Comparison of ENCODE assay signal across 23 mouse cellular contexts in genomic region chr8:94654994-94655393, GRCm38 (mm10). TPM values are rescaled to one million over a fixed set of nuclear protein-coding genes. Genes with fewer than 3 reads are reported as not detected.
DNase-seq lines count a peak whose midpoint lies in the region; ATAC-seq and TF ChIP-seq lines count a peak whose summit lies in the region.
"Had no signal": no experiment of that assay in that cellular context is flagged by ENCODE, and none has a peak within 500 bp of the region (broad histone marks: within the 10 kb centered on the region; RNA-seq: fewer than 3 reads in every experiment).

No protein-coding gene starts in this region.

- H3K9me3 ChIP-seq in liver, embryonic 14.5 days (ENCODE audit: control insufficient read depth, low read length), result no peaks in the 10 kb centered on the region
- no peaks in the 10 kb centered on the region for H3K9me3 ChIP-seq in hindbrain, embryonic 16.5 days (ENCODE audit: control insufficient read depth, low read length)
- H3K9me3 ChIP-seq: embryonic facial prominence, embryonic 15.5 days; forebrain, embryonic 13.5 days; heart, embryonic 15.5 days; hindbrain, embryonic 13.5 days; intestine, embryonic 15.5 days had no signal

- peaks cover 4 to 7% of the 10 kb centered on the region in 2 experiments; a peak in 3 of 4 replicates for H3K4me1 ChIP-seq in liver, embryonic 14.5 days (replicated peaks; ENCODE audit: control insufficient read depth in 2 of 2, insufficient read depth in 2 of 2, low read length in 1 of 2)
- H3K4me1 ChIP-seq in hindbrain, embryonic 16.5 days (ENCODE audit: control insufficient read depth, insufficient read depth, low read depth, low read length), result no peaks in the 10 kb centered on the region
- H3K4me1 ChIP-seq: embryonic facial prominence, embryonic 15.5 days; forebrain, embryonic 13.5 days; heart, embryonic 15.5 days; hindbrain, embryonic 13.5 days; intestine, embryonic 15.5 days had no signal

- ATAC-seq in liver, embryonic 14.5 days (ENCODE audit: insufficient read depth), result peak; percentile 85
- ATAC-seq in megakaryocyte progenitor cell, adult 5-6 weeks (replicated peaks; ENCODE audit: poor library complexity), result peak; percentile 83
- ATAC-seq in hindbrain, embryonic 16.5 days, result no peak
- ATAC-seq: forebrain, embryonic 13.5 days; forebrain, postnatal 0 days; intestine, embryonic 15.5 days had no signal

- DNase-seq in c-Kit-positive CD71-positive TER-119-positive erythroid progenitor cells, embryonic 14.5 days (ENCODE audit: low spot score), result peak; percentile 13
- peak; percentile 15 for DNase-seq in liver
- peak in 1 of 3 experiments; percentile 9 for DNase-seq in liver, embryonic 14.5 days (ENCODE audit: low read depth in 3 of 3, low spot score in 3 of 3)
- no peak for DNase-seq in adrenal gland, adult 2 months
- no peak for DNase-seq in cerebellum, adult 9-11 months
- DNase-seq: adrenal gland, postnatal 10 days; cerebellum, adult 11-12 months; cerebellum, adult 9-10 months; forebrain, postnatal 0 days; gastrocnemius, adult 2 months; gastrocnemius, postnatal 25 days; heart, adult 2 months; heart, postnatal 14 days had no signal

- TF ChIP-seq CTCF in liver, embryonic 14.5 days (IDR thresholded peaks at IDR 0.05; ENCODE audit: low read depth), result no peak

- peak; percentile 75 for TF ChIP-seq EP300 in liver, embryonic 14.5 days (IDR thresholded peaks at IDR 0.05; ENCODE audit: low read depth)

- H3K9ac ChIP-seq in liver, embryonic 14.5 days (replicated peaks), result no peak overlapping the region
- no peak overlapping the region for H3K9ac ChIP-seq in hindbrain, embryonic 16.5 days (ENCODE audit: low read depth, low read length)
- H3K9ac ChIP-seq: embryonic facial prominence, embryonic 15.5 days; forebrain, embryonic 13.5 days; forebrain, postnatal 0 days; heart, embryonic 15.5 days; hindbrain, embryonic 13.5 days; intestine, embryonic 15.5 days had no signal

- H3K4me3 ChIP-seq in liver, embryonic 14.5 days (ENCODE audit: insufficient read depth in 1 of 2, low read depth in 2 of 2, low read length in 2 of 2), result no peak overlapping the region
- no peak overlapping the region for H3K4me3 ChIP-seq in hindbrain, embryonic 16.5 days (ENCODE audit: low read length)
- H3K4me3 ChIP-seq: embryonic facial prominence, embryonic 15.5 days; forebrain, embryonic 13.5 days; gastrocnemius, adult 2 months; heart, adult 2 months; heart, embryonic 15.5 days; hindbrain, embryonic 13.5 days; intestine, embryonic 15.5 days had no signal

- H3K27me3 ChIP-seq in liver, embryonic 14.5 days (ENCODE audit: control insufficient read depth, insufficient read depth, low read length), result no peaks in the 10 kb centered on the region
- no peaks in the 10 kb centered on the region for H3K27me3 ChIP-seq in hindbrain, embryonic 16.5 days (replicated peaks; ENCODE audit: control insufficient read depth, insufficient read depth, low read length)
- H3K27me3 ChIP-seq: CH12.LX; embryonic facial prominence, embryonic 15.5 days; forebrain, embryonic 13.5 days; heart, embryonic 15.5 days; hindbrain, embryonic 13.5 days; intestine, embryonic 15.5 days had no signal

- H3K27ac ChIP-seq in liver, embryonic 14.5 days, result 0 out of 2 replicates have a peak overlapping the region, but pooled peaks have one; percentile 20
- H3K27ac ChIP-seq in hindbrain, embryonic 16.5 days (ENCODE audit: low read depth, low read length), result no peak overlapping the region
- H3K27ac ChIP-seq: embryonic facial prominence, embryonic 15.5 days; forebrain, embryonic 13.5 days; gastrocnemius, adult 2 months; heart, adult 2 months; heart, embryonic 15.5 days; hindbrain, embryonic 13.5 days; intestine, embryonic 15.5 days had no signal

- H3K36me3 ChIP-seq in liver, embryonic 14.5 days (replicated peaks; ENCODE audit: control insufficient read depth, insufficient read depth, low read depth), result peaks cover 12% of the 10 kb centered on the region
- peaks cover 24% of the 10 kb centered on the region for H3K36me3 ChIP-seq in hindbrain, embryonic 16.5 days (ENCODE audit: control insufficient read depth, insufficient read depth, low read length)

- no peak overlapping the region for H3K4me2 ChIP-seq in liver, embryonic 14.5 days (ENCODE audit: low read depth)
- H3K4me2 ChIP-seq in hindbrain, embryonic 16.5 days (ENCODE audit: low read length), result no peak overlapping the region
- H3K4me2 ChIP-seq: embryonic facial prominence, embryonic 15.5 days; forebrain, embryonic 13.5 days; heart, embryonic 11.5 days; heart, embryonic 15.5 days; hindbrain, embryonic 13.5 days; intestine, embryonic 15.5 days had no signal

RNA-seq across cellular contexts. Expression of gene Arl2bp, which starts 11.4 kb away (rescaled TPM):
- polyA plus RNA-seq in liver, embryonic 14.5 days (2012; rRNA removed), result 18.2 and 18.6 TPM in 2 replicates
- polyA plus RNA-seq in liver, embryonic 14.5 days (2014; fragmentation: Nextera tagmentation; extraction: Ambion mirVana), result 11.2 and 12.8 TPM in 2 replicates
- 21.1 and 26.4 TPM in 2 replicates for total RNA-seq in megakaryocyte progenitor cell, adult 5-6 weeks (2015)
- total RNA-seq in megakaryocyte progenitor cell, adult 5-6 weeks (2017), result 73.3 and 75.1 TPM in 2 replicates
- 179 and 191 TPM in 2 replicates for polyA plus RNA-seq in hindbrain, embryonic 16.5 days (2015; fragmentation: Nextera tagmentation; extraction: Ambion mirVana)
- 10 to 100 TPM; 86.3 to 88.6 TPM for total RNA-seq in adrenal gland, adult 2 months (2021)
- polyA plus RNA-seq in adrenal gland, adult 2 months (2012; rRNA removed), result 91.9 and 92.2 TPM in 2 replicates

RNA-seq across cellular contexts. Expression of gene Pllp, which starts 41.1 kb away (rescaled TPM):
- polyA plus RNA-seq in liver, embryonic 14.5 days (2012; rRNA removed), result 0.36 and 0.52 TPM in 2 replicates
- polyA plus RNA-seq in liver, embryonic 14.5 days (2014; fragmentation: Nextera tagmentation; extraction: Ambion mirVana), result 0.85 TPM in 2 replicates
- not detected in 2 replicates for total RNA-seq in megakaryocyte progenitor cell, adult 5-6 weeks (2015)
- not detected in 2 replicates for total RNA-seq in megakaryocyte progenitor cell, adult 5-6 weeks (2017)
- polyA plus RNA-seq in hindbrain, embryonic 16.5 days (2015; fragmentation: Nextera tagmentation; extraction: Ambion mirVana), result 3.5 and 8.1 TPM in 2 replicates
- 1 to 10 TPM in 1 of 2 experiments, under 1 TPM in 1; 0.49 to 1.1 TPM for total RNA-seq in adrenal gland, adult 2 months (2021)
- polyA plus RNA-seq in adrenal gland, adult 2 months (2012; rRNA removed), result 1.5 and 2.6 TPM in 2 replicates
- total RNA-seq: hematopoietic stem cell, adult 5-6 weeks had no signal
- polyA plus RNA-seq: heart, embryonic 11.5 days had no signal

RNA-seq across cellular contexts. Expression of gene Fam192a, which starts 53.2 kb away (rescaled TPM):
- 11.3 and 16.1 TPM in 2 replicates for polyA plus RNA-seq in liver, embryonic 14.5 days (2012; rRNA removed)
- 25.8 and 26.5 TPM in 2 replicates for polyA plus RNA-seq in liver, embryonic 14.5 days (2014; fragmentation: Nextera tagmentation; extraction: Ambion mirVana)
- 35.3 and 40.4 TPM in 2 replicates for total RNA-seq in megakaryocyte progenitor cell, adult 5-6 weeks (2015)
- 102 and 135 TPM in 2 replicates for total RNA-seq in megakaryocyte progenitor cell, adult 5-6 weeks (2017)
- polyA plus RNA-seq in hindbrain, embryonic 16.5 days (2015; fragmentation: Nextera tagmentation; extraction: Ambion mirVana), result 67.4 and 67.9 TPM in 2 replicates
- 10 to 100 TPM; 37.2 to 48.4 TPM for total RNA-seq in adrenal gland, adult 2 months (2021)
- polyA plus RNA-seq in adrenal gland, adult 2 months (2012; rRNA removed), result 20.5 and 31.9 TPM in 2 replicates

RNA-seq across cellular contexts. Expression of gene Rspry1, which starts 53.3 kb away (rescaled TPM):
- polyA plus RNA-seq in liver, embryonic 14.5 days (2012; rRNA removed), result 4.0 and 6.2 TPM in 2 replicates
- 15.8 and 17.9 TPM in 2 replicates for polyA plus RNA-seq in liver, embryonic 14.5 days (2014; fragmentation: Nextera tagmentation; extraction: Ambion mirVana)
- total RNA-seq in megakaryocyte progenitor cell, adult 5-6 weeks (2015), result 39.4 and 41.1 TPM in 2 replicates
- 31.6 and 35.4 TPM in 2 replicates for total RNA-seq in megakaryocyte progenitor cell, adult 5-6 weeks (2017)
- polyA plus RNA-seq in hindbrain, embryonic 16.5 days (2015; fragmentation: Nextera tagmentation; extraction: Ambion mirVana), result 45.0 and 48.1 TPM in 2 replicates
- total RNA-seq in adrenal gland, adult 2 months (2021), result 10 to 100 TPM; 18.6 to 25.3 TPM
- polyA plus RNA-seq in adrenal gland, adult 2 months (2012; rRNA removed), result 3.7 and 4.0 TPM in 2 replicates

Comparison
In these comparisons a context has a peak if more than half of its experiments do, and no peak if none do; other contexts are left out.
1. DNase-seq: peak in c-Kit-positive CD71-positive TER-119-positive erythroid progenitor cells, embryonic 14.5 days (single experiment) and liver (single experiment); none in adrenal gland, adult 2 months (single experiment) and cerebellum, adult 9-11 months (single experiment).